Mouse (Mus musculus): ENCODE data around the gene Il5ra.

- TF ChIP-seq CTCF (IDR thresholded peaks at IDR 0.05; ENCODE audit: control insufficient read depth, insufficient read depth, insufficient replicate concordance, low read depth, low read length) (no peak), POLR2A (IDR thresholded peaks at IDR 0.05; ENCODE audit: control insufficient read depth, low read depth, low read length) (no peak)
Observed at GRCm38 (mm10) chr6:106725642-106726041, 23.2 kb downstream of the Il5ra start.

Data from testis, adult 2 months (tissue).